Mouse (Mus musculus): ENCODE measurements around the gene St7.

DNA sequence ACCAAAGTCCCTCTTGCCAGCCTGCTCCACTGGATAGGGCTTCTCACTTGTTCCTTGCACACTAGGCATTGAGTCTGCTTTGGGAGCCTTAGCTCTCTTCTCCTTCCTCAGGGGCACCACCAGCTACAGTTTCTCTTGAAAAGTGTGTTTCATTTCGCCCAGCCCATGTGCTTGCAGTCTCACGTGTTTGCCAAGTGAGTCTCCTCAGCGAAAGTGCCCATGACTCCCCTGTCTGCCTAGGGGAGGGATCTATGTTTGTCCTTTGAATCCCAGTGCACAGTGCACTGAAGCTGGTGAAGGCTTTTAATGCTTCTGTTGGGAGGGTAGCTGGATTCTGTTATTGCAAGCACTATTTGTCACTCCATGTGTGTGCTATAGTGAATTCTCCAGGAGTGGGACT lies 79.8 kb downstream of the St7 start:
- TF ChIP-seq CTCF (IDR thresholded peaks at IDR 0.05; ENCODE audit: borderline replicate concordance, extremely low read depth, insufficient read depth, insufficient read length), result no peak
- TF ChIP-seq POLR2A (IDR thresholded peaks at IDR 0.05; ENCODE audit: borderline replicate concordance, extremely low read depth, insufficient read depth, insufficient read length, poor library complexity, severe bottlenecking), result no peak
